Mouse (Mus musculus): ENCODE data around the gene Tmem88. TPM values are rescaled to one million over a fixed set of nuclear protein-coding genes. Genes with fewer than 3 reads are reported as not detected.

Tmem88 gene
- total and polyA plus RNA-seq, 2 experiments = 1.3 to 8.5 TPM

DNA sequence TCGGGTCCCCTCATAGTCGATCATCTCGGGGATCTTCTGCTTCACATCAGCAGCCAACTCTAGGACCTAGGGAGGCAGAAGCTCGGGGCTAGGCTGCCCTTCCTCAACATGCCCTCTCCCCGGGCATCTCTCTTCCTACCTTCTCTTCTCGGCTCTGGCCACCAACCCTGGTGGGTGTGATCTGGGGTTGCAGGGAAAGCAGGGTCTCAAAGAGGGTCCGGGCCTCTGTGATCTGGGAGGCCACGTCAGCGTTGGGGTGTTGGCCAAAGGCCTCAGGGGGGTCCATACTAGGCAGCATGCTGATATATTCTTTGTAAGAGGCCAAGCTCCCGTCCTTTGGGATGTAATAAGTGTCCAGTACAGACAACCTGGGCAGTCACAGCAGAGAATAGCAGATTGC, 24.8 kb upstream of the Tmem88 start:
- Histone ChIP-seq H3K36me3 (ENCODE audit: control insufficient read depth, insufficient read depth, low read length) (no peaks in the 10 kb centered on the region), H3K9ac (ENCODE audit: low read depth, low read length) (no peak overlapping the region), H3K4me3 (ENCODE audit: insufficient read depth, low read depth, low read length) (no peak overlapping the region), H3K79me2 (ENCODE audit: control insufficient read depth, insufficient read depth, low read length) (no peaks in the 10 kb centered on the region), H3K27ac (replicated peaks; ENCODE audit: insufficient read depth, low read depth, low read length) (no peak overlapping the region), H3K27me3 (ENCODE audit: control insufficient read depth, insufficient read depth, low read length) (no peaks in the 10 kb centered on the region), H3K4me1 (ENCODE audit: control insufficient read depth, insufficient read depth, low read length) (peaks cover 4% of the 10 kb centered on the region)
- DNase-seq (ENCODE audit: extremely low read depth, low read depth, low spot score) = no peak
- WGBS = 87% methylated on average over 10 of the region's 10 CpGs
- TF ChIP-seq POLR2A (IDR thresholded peaks at IDR 0.05; ENCODE audit: extremely low read depth, insufficient read depth, low read length) = no peak
- TF ChIP-seq CTCF (IDR thresholded peaks at IDR 0.05; ENCODE audit: low read depth, low read length) = no peak

- TF ChIP-seq CTCF (IDR thresholded peaks at IDR 0.05; ENCODE audit: low read depth, low read length) = no peak
- TF ChIP-seq POLR2A (IDR thresholded peaks at IDR 0.05; ENCODE audit: extremely low read depth, insufficient read depth, low read length) = no peak
- Histone ChIP-seq H3K79me2 (ENCODE audit: control insufficient read depth, insufficient read depth, low read length) (no peaks in the 10 kb centered on the region), H3K4me3 (ENCODE audit: insufficient read depth, low read depth, low read length) (no peak overlapping the region), H3K9ac (ENCODE audit: low read depth, low read length) (no peak overlapping the region), H3K4me1 (ENCODE audit: control insufficient read depth, insufficient read depth, low read length) (peaks cover 7% of the 10 kb centered on the region), H3K27me3 (ENCODE audit: control insufficient read depth, insufficient read depth, low read length) (no peaks in the 10 kb centered on the region), H3K27ac (replicated peaks; ENCODE audit: insufficient read depth, low read depth, low read length) (no peak overlapping the region), H3K36me3 (ENCODE audit: control insufficient read depth, insufficient read depth, low read length) (no peaks in the 10 kb centered on the region)
- WGBS = 43% methylated on average over 25 of the region's 25 CpGs
- DNase-seq (ENCODE audit: extremely low read depth, low read depth, low spot score) = no peak
Observed at GRCm38 (mm10) chr11:69421131-69421977, 23.3 kb upstream of the Tmem88 start.

DNA sequence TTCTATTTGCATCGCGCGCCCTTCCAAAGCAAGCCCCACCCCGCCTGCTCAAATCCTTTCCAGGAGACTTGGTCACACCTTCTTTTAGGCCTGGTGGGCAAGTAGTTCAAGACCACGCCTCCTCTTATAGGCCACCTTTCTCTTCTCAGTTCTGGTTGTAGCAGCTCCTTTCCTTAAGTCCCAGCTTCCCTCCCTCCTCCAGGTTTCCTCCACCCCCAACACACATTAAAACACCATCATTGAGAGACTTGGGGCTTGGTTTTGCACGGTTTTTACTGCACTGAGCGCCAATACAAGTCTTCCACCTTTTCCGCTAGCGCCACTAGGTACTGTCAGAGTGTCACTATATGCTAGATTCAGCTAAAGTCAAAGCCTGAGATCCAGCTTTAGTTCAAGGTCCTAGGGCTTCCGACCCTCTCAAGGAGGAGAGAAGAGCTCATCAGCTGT, 22.5 kb upstream of the Tmem88 start:
- peak overlapping the region; percentile 59; the same call in 1 of the 2 replicates for H3K4me3 ChIP-seq (ENCODE audit: insufficient read depth, low read depth, low read length)

GRCm38 (mm10) chr11:69419813-69420553, 21.9 kb upstream of the Tmem88 start:
- DNase-seq (ENCODE audit: extremely low read depth, low read depth, low spot score) = no peak
- Histone ChIP-seq H3K27me3 (ENCODE audit: control insufficient read depth, insufficient read depth, low read length) (no peaks in the 10 kb centered on the region), H3K27ac (replicated peaks; ENCODE audit: insufficient read depth, low read depth, low read length) (peak overlapping the region; percentile 45), H3K4me3 (ENCODE audit: insufficient read depth, low read depth, low read length) (peak overlapping the region; percentile 59), H3K79me2 (ENCODE audit: control insufficient read depth, insufficient read depth, low read length) (no peaks in the 10 kb centered on the region), H3K9ac (ENCODE audit: low read depth, low read length) (peak overlapping the region; percentile 63), H3K4me1 (ENCODE audit: control insufficient read depth, insufficient read depth, low read length) (peaks cover 11% of the 10 kb centered on the region), H3K36me3 (ENCODE audit: control insufficient read depth, insufficient read depth, low read length) (no peaks in the 10 kb centered on the region)
- TF ChIP-seq POLR2A (IDR thresholded peaks at IDR 0.05; ENCODE audit: extremely low read depth, insufficient read depth, low read length) = no peak
- no peak for TF ChIP-seq CTCF (IDR thresholded peaks at IDR 0.05; ENCODE audit: low read depth, low read length)
- under 1% methylated on average over 31 of the region's 31 CpGs for WGBS

More for the DNA sequence above, 22.5 kb upstream of the Tmem88 start:
- H3K9ac ChIP-seq (ENCODE audit: low read depth, low read length) = 0 out of 2 replicates have a peak overlapping the region, but pooled peaks have one; percentile 6
- TF ChIP-seq CTCF (IDR thresholded peaks at IDR 0.05; ENCODE audit: low read depth, low read length) (no peak), POLR2A (IDR thresholded peaks at IDR 0.05; ENCODE audit: extremely low read depth, insufficient read depth, low read length) (no peak)
- DNase-seq (ENCODE audit: extremely low read depth, low read depth, low spot score) = no peak
- peaks cover 9% of the 10 kb centered on the region for H3K4me1 ChIP-seq (ENCODE audit: control insufficient read depth, insufficient read depth, low read length)
- H3K27me3 ChIP-seq (ENCODE audit: control insufficient read depth, insufficient read depth, low read length) = no peaks in the 10 kb centered on the region
- 26% methylated on average over 10 of the region's 10 CpGs for WGBS
- H3K36me3 ChIP-seq (ENCODE audit: control insufficient read depth, insufficient read depth, low read length) = no peaks in the 10 kb centered on the region
- no peaks in the 10 kb centered on the region for H3K79me2 ChIP-seq (ENCODE audit: control insufficient read depth, insufficient read depth, low read length)
- no peak overlapping the region for H3K27ac ChIP-seq (replicated peaks; ENCODE audit: insufficient read depth, low read depth, low read length)

DNA sequence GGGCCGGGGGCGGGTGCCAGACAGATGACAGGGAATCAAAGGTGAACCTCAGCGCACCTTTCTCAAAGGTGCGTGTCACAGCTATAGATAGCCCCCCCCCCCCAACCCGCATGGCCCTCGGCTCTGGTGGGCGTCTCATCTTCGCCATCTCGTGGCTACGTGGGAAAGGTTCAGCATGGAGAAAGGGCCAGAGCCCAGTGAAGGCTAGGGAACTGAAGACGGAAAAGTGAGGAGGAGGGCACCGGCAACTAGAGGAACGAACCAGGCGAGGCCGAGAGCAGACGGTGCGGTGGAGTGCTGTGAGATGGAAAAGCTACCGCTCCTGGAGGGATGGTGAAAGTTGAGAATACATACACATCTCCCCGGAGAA, 21.4 kb upstream of the Tmem88 start:
- DNase-seq (ENCODE audit: extremely low read depth, low read depth, low spot score) = no peak
- peak overlapping the region; percentile 59 for H3K4me3 ChIP-seq (ENCODE audit: insufficient read depth, low read depth, low read length)
- H3K79me2 ChIP-seq (ENCODE audit: control insufficient read depth, insufficient read depth, low read length) = no peaks in the 10 kb centered on the region
- TF ChIP-seq POLR2A (IDR thresholded peaks at IDR 0.05; ENCODE audit: extremely low read depth, insufficient read depth, low read length) (no peak), CTCF (IDR thresholded peaks at IDR 0.05; ENCODE audit: low read depth, low read length) (peak; percentile 41)
- WGBS = under 1% methylated on average over 19 of the region's 19 CpGs
- H3K9ac ChIP-seq (ENCODE audit: low read depth, low read length) = peak overlapping the region; percentile 63
- no peaks in the 10 kb centered on the region for H3K27me3 ChIP-seq (ENCODE audit: control insufficient read depth, insufficient read depth, low read length)
- peak overlapping the region; percentile 45 for H3K27ac ChIP-seq (replicated peaks; ENCODE audit: insufficient read depth, low read depth, low read length)
- peaks cover 13% of the 10 kb centered on the region for H3K4me1 ChIP-seq (ENCODE audit: control insufficient read depth, insufficient read depth, low read length)
- no peaks in the 10 kb centered on the region for H3K36me3 ChIP-seq (ENCODE audit: control insufficient read depth, insufficient read depth, low read length)
